Mouse (Mus musculus) adrenal gland, postnatal 36 days (tissue): ENCODE measurements around the gene Pgrmc2. TPM values are rescaled to one million over a fixed set of nuclear protein-coding genes. Genes with fewer than 3 reads are reported as not detected.

ENCODE experiments used
- total RNA-seq, 2 experiments: library from RNA; stranded (reverse); gene quantifications; 2 replicates each; pipeline ENCODE4 v1.2.3; 2021

Pgrmc2 gene
- total RNA-seq, 2 experiments from 2014 or later = 59.1 to 59.3 TPM

Other genes starting within 250 kb of the Pgrmc2 start
- 10 to 100 TPM; 20.0 to 20.4 TPM for gene Mfsd8, start 236.2 kb downstream of the Pgrmc2 start, total RNA-seq
- gene Abhd18, start 236.1 kb downstream of the Pgrmc2 start, total RNA-seq = 1 to 10 TPM; 4.9 to 5.2 TPM
- under 1 TPM in 1 of 2 experiments, not detected in 1; 0.13 TPM for gene 1700034I23Rik, start 180.5 kb downstream of the Pgrmc2 start, total RNA-seq
- 10 to 100 TPM; 27.4 to 35.7 TPM for gene Larp1b, start 133.2 kb downstream of the Pgrmc2 start, total RNA-seq